Mouse (Mus musculus): Measurements from ENCODE around the gene Gm6351. TPM values are rescaled to one million over a fixed set of nuclear protein-coding genes. Genes with fewer than 3 reads are reported as not detected.
"Not testable (repeated sequence)": the region's sequence is repeated elsewhere in the genome, so short reads cannot be mapped to it uniquely, and the experiment has no call there.

Gm6351 gene
- polyA plus RNA-seq (2012; rRNA removed): not detected in 2 replicates

- H3K4me3 ChIP-seq (ENCODE audit: insufficient read depth, low read length); H3K4me1 ChIP-seq (ENCODE audit: control insufficient read depth, insufficient read depth, low read length); H3K27ac ChIP-seq (ENCODE audit: insufficient read depth, low read length): not testable (repeated sequence)
These were observed at the start of gene Gm6351 for GRCm38 (mm10) chr5:94076085-94076484. Gene Gm6351 (plus strand): TSS chr5:94076385.

- H3K27ac ChIP-seq (ENCODE audit: insufficient read depth, low read length); H3K4me3 ChIP-seq (ENCODE audit: insufficient read depth, low read length); H3K4me1 ChIP-seq (ENCODE audit: control insufficient read depth, insufficient read depth, low read length): not testable (repeated sequence)
These were observed 5.7 kb upstream of the Gm6351 start, which contains the start of gene BC061212 for GRCm38 (mm10) chr5:94070445-94070844. Gene BC061212 (minus strand): TSS chr5:94070545.

Other genes starting within 250 kb of the Gm6351 start
- gene Gm7792, start 232.6 kb upstream of the Gm6351 start, polyA plus RNA-seq (2012; rRNA removed): not detected in 2 replicates
- not detected in 2 replicates for gene Gm16429, start 147.3 kb upstream of the Gm6351 start, polyA plus RNA-seq (2012; rRNA removed)
- gene BC061212, start 5.8 kb upstream of the Gm6351 start, polyA plus RNA-seq (2012; rRNA removed): not detected in 2 replicates
- not detected in 2 replicates for gene Gm3106, start 141.6 kb downstream of the Gm6351 start, polyA plus RNA-seq (2012; rRNA removed)
- not detected in 2 replicates for gene A430089I19Rik, start 230.4 kb downstream of the Gm6351 start, polyA plus RNA-seq (2012; rRNA removed)
- gene Gm6502, start 238.1 kb downstream of the Gm6351 start, polyA plus RNA-seq (2012; rRNA removed): not detected in 2 replicates

All from cortical plate, adult 2 months (tissue).